Mouse (Mus musculus): ENCODE results near the gene Accs. TPM values are rescaled to one million over a fixed set of nuclear protein-coding genes. Genes with fewer than 3 reads are reported as not detected.

Gene Accs
- polyA plus RNA-seq, 1 experiment, result 19.1 TPM

- TF ChIP-seq POLR2A (IDR thresholded peaks at IDR 0.05; ENCODE audit: borderline replicate concordance, extremely low read depth, low read depth, low read length), result no peak
- peak; percentile 90 for TF ChIP-seq CTCF (IDR thresholded peaks at IDR 0.05; ENCODE audit: insufficient read depth, low read length)
- WGBS, result 12% methylated on average over 8 of the region's 8 CpGs
- H3K4me1 ChIP-seq (ENCODE audit: control insufficient read depth, insufficient read depth, low read length), result peaks cover 5% of the 10 kb centered on the region; the same call in 1 of the 2 replicates
- no peak overlapping the region for H3K4me3 ChIP-seq (replicated peaks; ENCODE audit: extremely low read depth, low read depth, low read length)
- DNase-seq, result peak; percentile 30
Observed at GRCm38 (mm10) chr2:93823519-93823918, 26.2 kb downstream of the Accs start.

- WGBS, result 1% methylated on average over 60 of the region's 66 CpGs
- TF ChIP-seq POLR2A (IDR thresholded peaks at IDR 0.05; ENCODE audit: borderline replicate concordance, extremely low read depth, low read depth, low read length) (peak; percentile 51; the same call in 1 of the 2 replicates), CTCF (IDR thresholded peaks at IDR 0.05; ENCODE audit: insufficient read depth, low read length) (peak; percentile 87)
- Histone ChIP-seq H3K4me1 (ENCODE audit: control insufficient read depth, insufficient read depth, low read length) (peaks cover 5% of the 10 kb centered on the region; the same call in 1 of the 2 replicates), H3K4me3 (replicated peaks; ENCODE audit: extremely low read depth, low read depth, low read length) (peak within 1 kb of the TSS; percentile 83)
- DNase-seq, result peak; percentile 93
Observed at GRCm38 (mm10) chr2:93822045-93822749, 27.5 kb downstream of the Accs start, which contains the start of gene Ext2. Gene Ext2, minus strand, starts transcription at chr2:93822568.

GRCm38 (mm10) chr2:93817791-93818190, 32.0 kb downstream of the Accs start:
- no peak for DNase-seq
- 93% methylated on average over 5 of the region's 5 CpGs for WGBS
- Histone ChIP-seq H3K4me1 (ENCODE audit: control insufficient read depth, insufficient read depth, low read length) (peaks cover 5% of the 10 kb centered on the region; the same call in 1 of the 2 replicates), H3K4me3 (replicated peaks; ENCODE audit: extremely low read depth, low read depth, low read length) (no peak overlapping the region)
- no peak for TF ChIP-seq POLR2A (IDR thresholded peaks at IDR 0.05; ENCODE audit: borderline replicate concordance, extremely low read depth, low read depth, low read length)
- no peak for TF ChIP-seq CTCF (IDR thresholded peaks at IDR 0.05; ENCODE audit: insufficient read depth, low read length)

GRCm38 (mm10) chr2:93813343-93813742, 36.4 kb downstream of the Accs start:
- DNase-seq, result no peak
- 90% methylated on average over 22 of the region's 22 CpGs for WGBS
- H3K4me3 ChIP-seq (replicated peaks; ENCODE audit: extremely low read depth, low read depth, low read length), result no peak overlapping the region
- no peak for TF ChIP-seq POLR2A (IDR thresholded peaks at IDR 0.05; ENCODE audit: borderline replicate concordance, extremely low read depth, low read depth, low read length)
- no peak for TF ChIP-seq CTCF (IDR thresholded peaks at IDR 0.05; ENCODE audit: insufficient read depth, low read length)
- H3K4me1 ChIP-seq (ENCODE audit: control insufficient read depth, insufficient read depth, low read length), result no peaks in the 10 kb centered on the region

- H3K4me1 ChIP-seq (ENCODE audit: control insufficient read depth, insufficient read depth, low read length), result no peaks in the 10 kb centered on the region
- peak; percentile 91 for TF ChIP-seq CTCF (IDR thresholded peaks at IDR 0.05; ENCODE audit: insufficient read depth, low read length)
- no peak for TF ChIP-seq POLR2A (IDR thresholded peaks at IDR 0.05; ENCODE audit: borderline replicate concordance, extremely low read depth, low read depth, low read length)
- 36% methylated on average over 4 of the region's 4 CpGs for WGBS
- peak; percentile 57 for DNase-seq
- no peak overlapping the region for H3K4me3 ChIP-seq (replicated peaks; ENCODE audit: extremely low read depth, low read depth, low read length)
Observed at GRCm38 (mm10) chr2:93811812-93812211, 37.9 kb downstream of the Accs start.

- 6% methylated on average over 2 of the region's 2 CpGs for WGBS
- DNase-seq, result peak; percentile 39
- Histone ChIP-seq H3K4me3 (replicated peaks; ENCODE audit: extremely low read depth, low read depth, low read length) (no peak overlapping the region), H3K4me1 (ENCODE audit: control insufficient read depth, insufficient read depth, low read length) (no peaks in the 10 kb centered on the region)
- peak; percentile 96 for TF ChIP-seq CTCF (IDR thresholded peaks at IDR 0.05; ENCODE audit: insufficient read depth, low read length)
- TF ChIP-seq POLR2A (IDR thresholded peaks at IDR 0.05; ENCODE audit: borderline replicate concordance, extremely low read depth, low read depth, low read length), result no peak
Observed at GRCm38 (mm10) chr2:93809931-93810330, 39.8 kb downstream of the Accs start.

- WGBS, result 84% methylated on average over 5 of the region's 5 CpGs
- DNase-seq, result no peak
- no peaks in the 10 kb centered on the region for H3K4me1 ChIP-seq (ENCODE audit: control insufficient read depth, insufficient read depth, low read length)
- no peak overlapping the region for H3K4me3 ChIP-seq (replicated peaks; ENCODE audit: extremely low read depth, low read depth, low read length)
- TF ChIP-seq POLR2A (IDR thresholded peaks at IDR 0.05; ENCODE audit: borderline replicate concordance, extremely low read depth, low read depth, low read length) (no peak), CTCF (IDR thresholded peaks at IDR 0.05; ENCODE audit: insufficient read depth, low read length) (no peak)
Observed at GRCm38 (mm10) chr2:93808071-93808470, 41.7 kb downstream of the Accs start.

- Histone ChIP-seq H3K4me3 (replicated peaks; ENCODE audit: extremely low read depth, low read depth, low read length) (no peak overlapping the region), H3K4me1 (ENCODE audit: control insufficient read depth, insufficient read depth, low read length) (no peaks in the 10 kb centered on the region)
- TF ChIP-seq CTCF (IDR thresholded peaks at IDR 0.05; ENCODE audit: insufficient read depth, low read length) (no peak), POLR2A (IDR thresholded peaks at IDR 0.05; ENCODE audit: borderline replicate concordance, extremely low read depth, low read depth, low read length) (no peak)
- 81% methylated on average over 8 of the region's 8 CpGs for WGBS
- DNase-seq, result no peak
Observed at GRCm38 (mm10) chr2:93807440-93807839, 42.3 kb downstream of the Accs start.

GRCm38 (mm10) chr2:93806487-93807201, 43.1 kb downstream of the Accs start:
- no peaks in the 10 kb centered on the region for H3K4me1 ChIP-seq (ENCODE audit: control insufficient read depth, insufficient read depth, low read length)
- TF ChIP-seq CTCF (IDR thresholded peaks at IDR 0.05; ENCODE audit: insufficient read depth, low read length), result no peak
- no peak for TF ChIP-seq POLR2A (IDR thresholded peaks at IDR 0.05; ENCODE audit: borderline replicate concordance, extremely low read depth, low read depth, low read length)
- DNase-seq, result no peak
- 88% methylated on average over 6 of the region's 6 CpGs for WGBS
- H3K4me3 ChIP-seq (replicated peaks; ENCODE audit: extremely low read depth, low read depth, low read length), result no peak overlapping the region

Measured in lung, adult 2 months (tissue).